Mouse (Mus musculus) kidney, adult 2 months (tissue): ENCODE measurements around the gene Rfx2. TPM values are rescaled to one million over a fixed set of nuclear protein-coding genes. Genes with fewer than 3 reads are reported as not detected.
A peak's percentile ranks its signal among the peaks of the same experiment; 100 is the strongest.

Experiments
- DNase-seq: peaks from one replicate; pipeline ENCODE4 v3.0.0; 2021
- H3K27ac ChIP-seq: fragments of 200-500 bp; 2 replicates; pipeline ENCODE4 v1.5.1; 2012; ENCODE audit warnings: low read depth, low read length, control low read depth, inconsistent platforms; ENCODE audit not compliant: insufficient read depth
- H3K27me3 ChIP-seq: fragments of 200-500 bp; replicated peaks from 2 replicates; pipeline ENCODE4 v1.6.1; 2012; ENCODE audit warnings: mild to moderate bottlenecking, moderate library complexity, low read length, inconsistent platforms; ENCODE audit not compliant: control insufficient read depth, insufficient read depth
- H3K36me3 ChIP-seq: fragments of 200-500 bp; 2 replicates; pipeline ENCODE4 v1.6.1; 2012; ENCODE audit warnings: mild to moderate bottlenecking, moderate library complexity, low read length, inconsistent platforms; ENCODE audit not compliant: control insufficient read depth, insufficient read depth
- H3K4me1 ChIP-seq: fragments of 200-500 bp; 2 replicates; pipeline ENCODE4 v1.6.1; 2011; ENCODE audit warnings: low read length; ENCODE audit not compliant: control insufficient read depth, insufficient read depth
- H3K4me3 ChIP-seq: fragments of 200-500 bp; 2 replicates; pipeline ENCODE4 v1.5.1; 2011; ENCODE audit warnings: mild to moderate bottlenecking, low read depth, low read length, control low read depth; ENCODE audit not compliant: insufficient read depth
- CTCF ChIP-seq: fragments of 200-500 bp; conservative IDR thresholded peaks from 2 replicates; pipeline ENCODE4 v1.5.1; 2011; ENCODE audit warnings: low read depth, mild to moderate bottlenecking, control low read depth, low read length, moderate library complexity, mixed read lengths; ENCODE audit not compliant: insufficient read depth, insufficient read length
- POLR2A ChIP-seq: fragments of 200-500 bp; IDR thresholded peaks from one replicate; pipeline ENCODE4 v1.6.1; 2011; ENCODE audit warnings: low read depth, low read length, control low read depth
- WGBS: fragments of 180-500 bp; shearing (Covaris S2); methylation state at CpG from one replicate; pipeline ENCODE4 v1.1.7; 2018; 5-methylcytosine and 5-hydroxymethylcytosine counted together
- polyA plus RNA-seq: library from polyadenylated mRNA; depleted of rRNA; stranded (reverse); fragments of >200 nt; gene quantifications from 2 replicates; pipeline ENCODE4 v1.2.3, GENCODE M21; 2012

Rfx2 gene
- polyA plus RNA-seq, 1 experiment: 4.8 TPM

GRCm38 (mm10) chr17:56833381-56833780 lies 2.6 kb upstream of the Rfx2 start:
- WGBS: 94% methylated on average over 1 of the region's 1 CpGs
- H3K4me3 ChIP-seq: no peak overlapping the region
- no peak for DNase-seq

GRCm38 (mm10) chr17:56832918-56833317 lies 2.1 kb upstream of the Rfx2 start:
- Histone ChIP-seq H3K27ac (no peak overlapping the region), H3K36me3 (no peaks in the 10 kb centered on the region), H3K4me3 (no peak overlapping the region), H3K27me3 (no peaks in the 10 kb centered on the region), H3K4me1 (no peaks in the 10 kb centered on the region)
- 87% methylated on average over 1 of the region's 1 CpGs for WGBS
- no peak for TF ChIP-seq CTCF
- TF ChIP-seq POLR2A: no peak
- no peak for DNase-seq

More at GRCm38 (mm10) chr17:56833381-56833780, 2.6 kb upstream of the Rfx2 start:
- Histone ChIP-seq H3K27me3 (no peaks in the 10 kb centered on the region), H3K36me3 (no peaks in the 10 kb centered on the region), H3K27ac (no peak overlapping the region), H3K4me1 (no peaks in the 10 kb centered on the region)
- TF ChIP-seq CTCF (no peak), POLR2A (no peak)

GRCm38 (mm10) chr17:56831111-56831816 lies 451 bp upstream of the Rfx2 start:
- Histone ChIP-seq H3K27ac (no peak overlapping the region), H3K27me3 (no peaks in the 10 kb centered on the region), H3K4me3 (peak overlapping the region; percentile 30), H3K4me1 (no peaks in the 10 kb centered on the region), H3K36me3 (no peaks in the 10 kb centered on the region)
- peak; percentile 36; the same call in 1 of the 2 replicates for TF ChIP-seq CTCF
- no peak for TF ChIP-seq POLR2A
- WGBS: under 1% methylated on average over 39 of the region's 42 CpGs
- DNase-seq: peak; percentile 99

GRCm38 (mm10) chr17:56829795-56830194 lies 1.0 kb downstream of the Rfx2 start:
- TF ChIP-seq CTCF: no peak
- TF ChIP-seq POLR2A: no peak
- no peak for DNase-seq
- Histone ChIP-seq H3K27me3 (no peaks in the 10 kb centered on the region), H3K4me3 (peak overlapping the region; percentile 59), H3K27ac (no peak overlapping the region), H3K36me3 (no peaks in the 10 kb centered on the region), H3K4me1 (no peaks in the 10 kb centered on the region)
- WGBS: 9% methylated on average over 27 of the region's 27 CpGs

GRCm38 (mm10) chr17:56829171-56829570 lies 1.6 kb downstream of the Rfx2 start:
- no peak for DNase-seq
- Histone ChIP-seq H3K36me3 (no peaks in the 10 kb centered on the region), H3K27ac (no peak overlapping the region), H3K27me3 (no peaks in the 10 kb centered on the region), H3K4me3 (no peak overlapping the region), H3K4me1 (no peaks in the 10 kb centered on the region)
- TF ChIP-seq POLR2A: no peak
- TF ChIP-seq CTCF: no peak
- WGBS: 59% methylated on average over 11 of the region's 11 CpGs

- 95% methylated on average over 2 of the region's 2 CpGs for WGBS
- no peak overlapping the region for H3K4me3 ChIP-seq
- DNase-seq: no peak
- H3K27ac ChIP-seq: no peak overlapping the region
- H3K36me3 ChIP-seq: no peaks in the 10 kb centered on the region
- no peak for TF ChIP-seq CTCF
- no peak for TF ChIP-seq POLR2A
- H3K4me1 ChIP-seq: no peaks in the 10 kb centered on the region
- no peaks in the 10 kb centered on the region for H3K27me3 ChIP-seq
Observed at GRCm38 (mm10) chr17:56826718-56827117, 4.1 kb downstream of the Rfx2 start.

GRCm38 (mm10) chr17:56823352-56823751 lies 7.5 kb downstream of the Rfx2 start:
- DNase-seq: no peak
- Histone ChIP-seq H3K27ac (no peak overlapping the region), H3K4me1 (no peaks in the 10 kb centered on the region), H3K4me3 (no peak overlapping the region), H3K36me3 (no peaks in the 10 kb centered on the region), H3K27me3 (no peaks in the 10 kb centered on the region)
- 78% methylated on average over 2 of the region's 2 CpGs for WGBS
- no peak for TF ChIP-seq POLR2A
- TF ChIP-seq CTCF: no peak
